Mouse (Mus musculus) heart, postnatal 0 days (tissue): ENCODE data around the gene Gnb1.

Experiments used
- CTCF ChIP-seq: IDR thresholded peaks from 2 replicates; pipeline ENCODE4 v1.5.1; 2016; ENCODE audit warnings: antibody characterized with exemption, control low read depth, low read depth
- EP300 ChIP-seq: IDR thresholded peaks from 2 replicates; pipeline ENCODE4 v1.6.1; 2016; ENCODE audit warnings: antibody characterized with exemption, low read depth

GRCm38 (mm10) chr4:155490990-155491504, at the start of gene Gnb1:
- TF ChIP-seq EP300 (no peak; the same call in 1 of the 2 replicates), CTCF (no peak)
